Comparison of ENCODE assay signal across 8 mouse cellular contexts in genomic region chr10:74935016-74935415, GRCm38 (mm10). TPM values are rescaled to one million over a fixed set of nuclear protein-coding genes. Genes with fewer than 3 reads are reported as not detected.
DNase-seq lines count a peak whose midpoint lies in the region; ATAC-seq lines count a peak whose summit lies in the region.

No protein-coding gene starts in this region.

- no peak overlapping the region for H3K4me2 ChIP-seq in liver, embryonic 12.5 days

- H3K27me3 ChIP-seq in liver, embryonic 12.5 days (replicated peaks), result no peaks in the 10 kb centered on the region; the same call in 1 of the 2 replicates
- H3K27me3 ChIP-seq in forebrain, embryonic 10.5 days (ENCODE audit: poor library complexity, severe bottlenecking), result no peaks in the 10 kb centered on the region

- no peak for ATAC-seq in cerebellum, adult (ENCODE audit: insufficient number of reproducible peaks, low FRiP score, low TSS enrichment)
- ATAC-seq in liver, embryonic 12.5 days, result no peak
- 0 out of 2 replicates have a peak, but pooled peaks have one; percentile 17 for ATAC-seq in common myeloid progenitor, adult 5-6 weeks (replicated peaks; ENCODE audit: low read depth, poor library complexity, severe bottlenecking)

- H3K27ac ChIP-seq in liver, embryonic 12.5 days, result no peak overlapping the region
- H3K27ac ChIP-seq in forebrain, embryonic 10.5 days, result no peak overlapping the region

- no peaks in the 10 kb centered on the region for H3K9me3 ChIP-seq in liver, embryonic 12.5 days (replicated peaks)
- no peaks in the 10 kb centered on the region for H3K9me3 ChIP-seq in forebrain, embryonic 10.5 days

- H3K36me3 ChIP-seq in liver, embryonic 12.5 days, result no peaks in the 10 kb centered on the region
- no peaks in the 10 kb centered on the region for H3K36me3 ChIP-seq in forebrain, embryonic 10.5 days (replicated peaks)

- 21% methylated on average over 6 of the region's 6 CpGs for WGBS in liver, embryonic 12.5 days (ENCODE audit: insufficient replicate concordance)
- WGBS in forebrain, embryonic 10.5 days, result 36% methylated on average over 6 of the region's 6 CpGs

- DNase-seq in cerebellum, postnatal 14 days, result peak; percentile 48 to 79
- DNase-seq in liver, result peak; percentile 25
- DNase-seq in lung, postnatal 25 days (ENCODE audit: low spot score), result peak; percentile 18
- DNase-seq in forebrain, embryonic 10.5 days (ENCODE audit: extremely low spot score, low spot score), result no peak
- no peak for DNase-seq in frontal cortex, postnatal 14 days (ENCODE audit: low spot score in 2 of 2)

- H3K4me3 ChIP-seq in liver, embryonic 12.5 days, result no peak overlapping the region
- no peak overlapping the region for H3K4me3 ChIP-seq in forebrain, embryonic 10.5 days

- no peak overlapping the region for H3K9ac ChIP-seq in liver, embryonic 12.5 days

- H3K4me1 ChIP-seq in liver, embryonic 12.5 days, result no peaks in the 10 kb centered on the region
- H3K4me1 ChIP-seq in forebrain, embryonic 10.5 days, result no peaks in the 10 kb centered on the region

RNA-seq across cellular contexts. Expression of gene Gnaz, which starts 32.0 kb away (rescaled TPM):
- polyA plus RNA-seq in liver, embryonic 12.5 days (2016; fragmentation: Nextera tagmentation; extraction: Ambion mirVana), result 9.0 and 9.6 TPM in 2 replicates
- 2.4 and 2.7 TPM in 2 replicates for total RNA-seq in common myeloid progenitor, adult 5-6 weeks (2017)
- polyA plus RNA-seq in forebrain, embryonic 10.5 days (2016; fragmentation: Nextera tagmentation; extraction: Ambion mirVana), result 5.2 and 5.9 TPM in 2 replicates

Comparison
In these comparisons a context has a peak if more than half of its experiments do, and no peak if none do; other contexts are left out.
1. DNase-seq: peak in cerebellum, postnatal 14 days (2 of 2), liver (single experiment) and lung, postnatal 25 days (single experiment); none in forebrain, embryonic 10.5 days (single experiment) and frontal cortex, postnatal 14 days (0 of 2).